Mouse (Mus musculus) bone marrow, adult 2 months (tissue): ENCODE measurements around the gene Rbm26. TPM values are rescaled to one million over a fixed set of nuclear protein-coding genes. Genes with fewer than 3 reads are reported as not detected.

Source experiments
- H3K27ac ChIP-seq: fragments of 200-500 bp; 2 replicates; pipeline ENCODE4 v1.5.1; 2012; ENCODE audit warnings: low read depth, mild to moderate bottlenecking, control low read depth, inconsistent platforms, low read length; ENCODE audit not compliant: control insufficient read depth, poor library complexity, insufficient read depth
- H3K4me1 ChIP-seq: fragments of 200-500 bp; 2 replicates; pipeline ENCODE4 v1.6.1; 2011; ENCODE audit warnings: low read length; ENCODE audit not compliant: control insufficient read depth, insufficient read depth
- H3K4me3 ChIP-seq: fragments of 200-500 bp; replicated peaks from 2 replicates; pipeline ENCODE3; 2011; ENCODE audit warnings: mild to moderate bottlenecking, low read depth, low read length, control low read depth; ENCODE audit not compliant: control insufficient read depth
- CTCF ChIP-seq: fragments of 200-500 bp; IDR thresholded peaks from 2 replicates; pipeline ENCODE4 v1.5.1; 2011; ENCODE audit warnings: low read length, control low read depth; ENCODE audit not compliant: control insufficient read depth, insufficient read depth
- POLR2A ChIP-seq: fragments of 200-500 bp; IDR thresholded peaks from 2 replicates; pipeline ENCODE4 v1.6.1; 2011; ENCODE audit warnings: low read depth, mild to moderate bottlenecking, control low read depth, low read length, borderline replicate concordance; ENCODE audit not compliant: control insufficient read depth
- WGBS: fragments of 180-500 bp; shearing (Covaris S2); methylation state at CpG from one replicate; pipeline ENCODE4 v1.1.7; 2018; 5-methylcytosine and 5-hydroxymethylcytosine counted together
- polyA plus RNA-seq: library from polyadenylated mRNA; stranded (reverse); fragments of >200 nt; gene quantifications from 2 replicates; pipeline ENCODE4 v1.2.4, GENCODE M21; 2011; ENCODE audit warnings: low replicate concordance; ENCODE audit not compliant: missing spikeins, insufficient read depth, insufficient read length

Rbm26 gene
- polyA plus RNA-seq, 1 experiment = 35.4 TPM

- Histone ChIP-seq H3K4me1 (no peaks in the 10 kb centered on the region; the same call in 1 of the 2 replicates), H3K4me3 (no peak overlapping the region), H3K27ac (no peak overlapping the region)
- 88% methylated on average over 3 of the region's 3 CpGs for WGBS
- TF ChIP-seq CTCF (no peak), POLR2A (no peak)
These were observed 2.6 kb upstream of the Rbm26 start for GRCm38 (mm10) chr14:105179733-105180132.

- H3K4me1 ChIP-seq = no peaks in the 10 kb centered on the region; the same call in 1 of the 2 replicates
- 83% methylated on average over 7 of the region's 7 CpGs for WGBS
- TF ChIP-seq POLR2A = no peak
- no peak for TF ChIP-seq CTCF
- no peak overlapping the region for H3K4me3 ChIP-seq
- H3K27ac ChIP-seq = no peak overlapping the region
These were observed 1.9 kb upstream of the Rbm26 start for GRCm38 (mm10) chr14:105178996-105179395.

GRCm38 (mm10) chr14:105176381-105177168 is 552 bp downstream of the Rbm26 start:
- TF ChIP-seq CTCF = no peak
- 0 out of 2 replicates have a peak, but pooled peaks have one; percentile 11 for TF ChIP-seq POLR2A
- H3K27ac ChIP-seq = peak overlapping the region; percentile 61; the same call in 1 of the 2 replicates
- under 1% methylated on average over 74 of the region's 74 CpGs for WGBS
- peak overlapping the region; percentile 96 for H3K4me3 ChIP-seq
- no peaks in the 10 kb centered on the region; the same call in 1 of the 2 replicates for H3K4me1 ChIP-seq

- TF ChIP-seq CTCF = no peak
- no peak for TF ChIP-seq POLR2A
- no peaks in the 10 kb centered on the region for H3K4me1 ChIP-seq
- H3K4me3 ChIP-seq = no peak overlapping the region
- WGBS = 93% methylated on average over 1 of the region's 1 CpGs
- H3K27ac ChIP-seq = no peak overlapping the region
These were observed 9.9 kb downstream of the Rbm26 start for GRCm38 (mm10) chr14:105167181-105167580.

GRCm38 (mm10) chr14:105164793-105165192 is 12.3 kb downstream of the Rbm26 start:
- no peak for TF ChIP-seq POLR2A
- no peak for TF ChIP-seq CTCF
- Histone ChIP-seq H3K27ac (no peak overlapping the region), H3K4me3 (no peak overlapping the region), H3K4me1 (no peaks in the 10 kb centered on the region)
- WGBS = 23% methylated on average over 4 of the region's 4 CpGs

- no peak for TF ChIP-seq CTCF
- no peak for TF ChIP-seq POLR2A
- H3K4me3 ChIP-seq = no peak overlapping the region
- no peak overlapping the region for H3K27ac ChIP-seq
- 79% methylated on average over 1 of the region's 1 CpGs for WGBS
- no peaks in the 10 kb centered on the region for H3K4me1 ChIP-seq
These were observed 15.8 kb downstream of the Rbm26 start for GRCm38 (mm10) chr14:105161334-105161733.

- WGBS = 77% methylated on average over 2 of the region's 2 CpGs
- H3K4me1 ChIP-seq = no peaks in the 10 kb centered on the region
- H3K27ac ChIP-seq = no peak overlapping the region
- H3K4me3 ChIP-seq = no peak overlapping the region
- no peak for TF ChIP-seq POLR2A
- TF ChIP-seq CTCF = no peak
These were observed 18.6 kb downstream of the Rbm26 start for GRCm38 (mm10) chr14:105158526-105158925.

GRCm38 (mm10) chr14:105134076-105134475 is 43.1 kb downstream of the Rbm26 start:
- Histone ChIP-seq H3K27ac (no peak overlapping the region), H3K4me3 (no peak overlapping the region), H3K4me1 (no peaks in the 10 kb centered on the region)
- 84% methylated on average over 3 of the region's 3 CpGs for WGBS
- TF ChIP-seq CTCF = no peak
- TF ChIP-seq POLR2A = no peak
